Mouse (Mus musculus) Patski (cell line): ENCODE data around the gene Myrip. TPM values are rescaled to one million over a fixed set of nuclear protein-coding genes. Genes with fewer than 3 reads are reported as not detected.

Experiments
- ATAC-seq: fragments of 100-300 bp; one replicate; pipeline ENCODE4 v1.8.0; 2021
- CTCF ChIA-PET: fragments of 350-600 bp; sonication (Branson Sonifier 250); formaldehyde crosslinking; loops from one replicate; lab custom pipeline; 2022; ENCODE audit warnings: inconsistent platforms; lab: Charles Lee
- POLR2A ChIA-PET: fragments of 350-600 bp; sonication (Branson Sonifier 250); formaldehyde crosslinking; loops from one replicate; lab custom pipeline; 2022; ENCODE audit warnings: antibody characterized with exemption, inconsistent platforms; lab: Charles Lee
- DNase-seq: peaks from one replicate; pipeline ENCODE4 v3.0.0-alpha.2; 2011; ENCODE audit warnings: low read depth, low spot score
- H3K27me3 ChIP-seq: fragments of 371-371 bp; one replicate; pipeline ENCODE4 v1.5.1; 2021
- CTCF ChIP-seq: fragments of 100-300 bp; IDR thresholded peaks from one replicate; pipeline ENCODE4 v1.5.1; 2021
- in situ Hi-C: fragments of 300-500 bp; cut with MboI; formaldehyde crosslinking; loops from 3 replicates; pipeline ENCODE4 v1.11.1; 2018; ENCODE audit warnings: low pct_unique_long_range_greater_than_20kb, mixed read lengths
- polyA plus RNA-seq: library from polyadenylated mRNA; unstranded; gene quantifications from one replicate; pipeline ENCODE4 v1.2.3, GENCODE M21; 2021

The Myrip gene
- polyA plus RNA-seq, 1 experiment from 2014 or later: 2.1 TPM

- ATAC-seq (no peak), DNase-seq (no peak)
- no peaks in the 10 kb centered on the region for H3K27me3 ChIP-seq
- POLR2A ChIA-PET: interaction anchor here (0.6 kb wide), 1 partner anchor 354 kb away, joined by 3 read pairs; no protein-coding TSS in a partner anchor
- CTCF ChIA-PET: interaction anchor here (1.4 kb wide), 1 partner anchor 16 kb away, joined by 3 read pairs; no protein-coding TSS in a partner anchor
- in situ Hi-C loops: no loop called here
- TF ChIP-seq CTCF: no peak
These were observed 217.6 kb downstream of the Myrip start for GRCm38 (mm10) chr9:120518946-120519345.

DNA sequence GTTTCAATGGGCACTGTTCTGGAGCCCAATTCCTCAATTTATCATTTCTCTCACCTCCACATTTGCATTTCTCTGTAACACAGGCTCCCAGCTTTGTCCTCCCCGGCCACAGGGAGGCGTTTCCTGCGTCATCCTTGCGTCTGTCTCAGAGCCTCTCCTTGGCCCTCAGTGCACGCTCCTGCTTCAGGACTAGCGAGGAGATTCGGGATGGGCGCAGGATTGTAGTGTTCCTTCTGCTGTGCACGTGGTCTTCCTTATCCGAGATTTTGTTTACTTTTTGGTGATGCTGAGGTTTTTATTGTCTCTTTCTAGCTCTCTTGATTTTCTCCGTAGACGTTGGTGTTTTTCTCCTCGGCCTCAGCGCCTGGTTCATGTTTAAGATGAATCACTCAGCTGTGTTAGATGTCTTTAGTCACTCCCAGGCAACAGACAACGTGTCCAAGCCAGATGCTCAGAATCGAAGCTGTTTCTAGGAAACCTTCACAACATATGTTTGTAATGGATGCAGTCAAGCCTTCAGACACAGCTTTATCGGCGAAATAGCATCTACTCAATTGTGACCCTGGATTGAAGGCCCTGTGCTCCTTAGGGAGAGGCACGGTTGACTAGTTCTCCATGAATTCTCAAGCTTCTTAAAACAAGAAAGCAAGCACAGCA is 218.3 kb downstream of the Myrip start:
- no peak for TF ChIP-seq CTCF
- DNase-seq: no peak
- no peaks in the 10 kb centered on the region for H3K27me3 ChIP-seq
- in situ Hi-C loops: no loop called here
- POLR2A ChIA-PET: interaction anchor here (0.6 kb wide), 1 partner anchor 354 kb away, joined by 3 read pairs; no protein-coding TSS in a partner anchor
- ATAC-seq: no peak
- CTCF ChIA-PET: interaction anchor here (1.4 kb wide), 1 partner anchor 17 kb away, joined by 3 read pairs; no protein-coding TSS in a partner anchor

GRCm38 (mm10) chr9:120521161-120521560 is 219.8 kb downstream of the Myrip start:
- ATAC-seq: no peak
- POLR2A ChIA-PET: no interaction called here
- in situ Hi-C loops: no loop called here
- no peak for TF ChIP-seq CTCF
- CTCF ChIA-PET: no interaction called here
- DNase-seq: no peak
- no peaks in the 10 kb centered on the region for H3K27me3 ChIP-seq

Other genes starting within 250 kb of the Myrip start
- not detected for gene Cx3cr1, start 231.6 kb upstream of the Myrip start, polyA plus RNA-seq
- gene Ccr8, start 209.4 kb upstream of the Myrip start, polyA plus RNA-seq: not detected
- 27.3 TPM for gene Slc25a38, start 191.1 kb upstream of the Myrip start, polyA plus RNA-seq
- 1,746 TPM for gene Rpsa, start 173.8 kb upstream of the Myrip start, polyA plus RNA-seq
- gene Mobp, start 151.8 kb upstream of the Myrip start, polyA plus RNA-seq: not detected
- gene Eif1b, start 190.7 kb downstream of the Myrip start, polyA plus RNA-seq: 51.3 TPM
- gene Entpd3, start 238.3 kb downstream of the Myrip start, polyA plus RNA-seq: not detected